Mouse (Mus musculus) thymus, adult 2 months (tissue): ENCODE measurements around the gene Gfi1b. TPM values are rescaled to one million over a fixed set of nuclear protein-coding genes. Genes with fewer than 3 reads are reported as not detected.

Experiments used
- DNase-seq: peaks from one replicate; pipeline ENCODE4 v3.0.0; 2021
- H3K27ac ChIP-seq: fragments of 200-500 bp; 2 replicates; pipeline ENCODE4 v1.5.1; 2012; ENCODE audit warnings: low read length, control low read depth; ENCODE audit not compliant: control insufficient read depth, insufficient read depth
- H3K27me3 ChIP-seq: fragments of 200-500 bp; 2 replicates; pipeline ENCODE4 v1.6.1; 2012; ENCODE audit warnings: mild to moderate bottlenecking, low read length, moderate library complexity, mixed read lengths; ENCODE audit not compliant: control insufficient read depth, insufficient read depth
- H3K36me3 ChIP-seq: fragments of 200-500 bp; 2 replicates; pipeline ENCODE4 v1.6.1; 2012; ENCODE audit warnings: mild to moderate bottlenecking, low read length, moderate library complexity; ENCODE audit not compliant: control insufficient read depth, insufficient read depth
- H3K4me1 ChIP-seq: fragments of 200-500 bp; replicated peaks from 2 replicates; pipeline ENCODE4 v1.6.1; 2012; ENCODE audit warnings: low read length; ENCODE audit not compliant: control insufficient read depth, insufficient read depth
- H3K4me3 ChIP-seq: fragments of 200-500 bp; 2 replicates; pipeline ENCODE4 v1.5.1; 2012; ENCODE audit warnings: mild to moderate bottlenecking, low read length, control low read depth, moderate library complexity; ENCODE audit not compliant: control insufficient read depth, insufficient read depth
- CTCF ChIP-seq: fragments of 200-500 bp; IDR thresholded peaks from 2 replicates; pipeline ENCODE4 v1.5.1; 2012; ENCODE audit warnings: mild to moderate bottlenecking, control low read depth, low read length, moderate library complexity, borderline replicate concordance; ENCODE audit not compliant: control insufficient read depth, poor library complexity, insufficient read depth; ENCODE audit errors: extremely low read depth
- POLR2A ChIP-seq: fragments of 200-500 bp; IDR thresholded peaks from 2 replicates; pipeline ENCODE4 v1.6.1; 2012; ENCODE audit warnings: mild to moderate bottlenecking, low read length, control low read depth, moderate library complexity; ENCODE audit not compliant: control insufficient read depth, poor library complexity, insufficient read depth; ENCODE audit errors: extremely low read depth
- WGBS: fragments of 180-500 bp; shearing (Covaris S2); methylation state at CpG from one replicate; pipeline ENCODE4 v1.1.7; 2018; 5-methylcytosine and 5-hydroxymethylcytosine counted together
- polyA plus RNA-seq: library from polyadenylated mRNA; depleted of rRNA; stranded (reverse); fragments of >200 nt; gene quantifications from 2 replicates; pipeline ENCODE4 v1.2.3, GENCODE M21; 2012; rRNA removed

Gfi1b gene
- 1.8 and 2.0 TPM in 2 replicates for polyA plus RNA-seq

- no peak for DNase-seq
- no peak within 1 kb of the TSS for H3K4me3 ChIP-seq
- no peak within 1 kb of the TSS for H3K27ac ChIP-seq
- WGBS: 4% methylated on average over 16 of the region's 16 CpGs
- H3K27me3 ChIP-seq: no peaks in the 10 kb centered on the region; the same call in 1 of the 2 replicates
- TF ChIP-seq POLR2A (no peak), CTCF (no peak)
- H3K4me1 ChIP-seq: peaks cover 5% of the 10 kb centered on the region; the same call in 1 of the 2 replicates
- H3K36me3 ChIP-seq: no peaks in the 10 kb centered on the region
These were observed at the start of gene Gfi1b for GRCm38 (mm10) chr2:28621664-28622171. Gene Gfi1b (minus strand): TSS chr2:28621982.

- H3K4me3 ChIP-seq: no peak overlapping the region
- no peaks in the 10 kb centered on the region for H3K4me1 ChIP-seq
- no peak overlapping the region for H3K27ac ChIP-seq
- 81% methylated on average over 2 of the region's 2 CpGs for WGBS
- H3K36me3 ChIP-seq: peaks cover 37% of the 10 kb centered on the region
- TF ChIP-seq CTCF (no peak), POLR2A (no peak)
- DNase-seq: no peak
- H3K27me3 ChIP-seq: no peaks in the 10 kb centered on the region
These were observed 49.7 kb upstream of the Gfi1b start for GRCm38 (mm10) chr2:28671438-28671837.

GRCm38 (mm10) chr2:28665818-28666217 is 44.0 kb upstream of the Gfi1b start:
- Histone ChIP-seq H3K36me3 (peaks cover 32% of the 10 kb centered on the region), H3K27me3 (no peaks in the 10 kb centered on the region), H3K4me3 (no peak overlapping the region), H3K4me1 (no peaks in the 10 kb centered on the region), H3K27ac (no peak overlapping the region)
- TF ChIP-seq CTCF: no peak
- no peak for TF ChIP-seq POLR2A
- DNase-seq: no peak
- 78% methylated on average over 3 of the region's 3 CpGs for WGBS

GRCm38 (mm10) chr2:28662891-28663290 is 41.1 kb upstream of the Gfi1b start:
- H3K27ac ChIP-seq: no peak overlapping the region
- H3K36me3 ChIP-seq: peaks cover 24% of the 10 kb centered on the region
- WGBS: 98% methylated on average over 3 of the region's 3 CpGs
- no peaks in the 10 kb centered on the region for H3K4me1 ChIP-seq
- no peak for TF ChIP-seq POLR2A
- no peak for TF ChIP-seq CTCF
- H3K27me3 ChIP-seq: no peaks in the 10 kb centered on the region
- DNase-seq: no peak
- no peak overlapping the region for H3K4me3 ChIP-seq

- no peaks in the 10 kb centered on the region for H3K27me3 ChIP-seq
- H3K4me1 ChIP-seq: no peaks in the 10 kb centered on the region
- H3K36me3 ChIP-seq: peaks cover 3% of the 10 kb centered on the region
- 96% methylated on average over 8 of the region's 8 CpGs for WGBS
- no peak overlapping the region for H3K4me3 ChIP-seq
- no peak for DNase-seq
- no peak overlapping the region for H3K27ac ChIP-seq
- TF ChIP-seq POLR2A: no peak
These were observed 34.4 kb upstream of the Gfi1b start for GRCm38 (mm10) chr2:28656216-28656615.

GRCm38 (mm10) chr2:28654295-28654694 is 32.5 kb upstream of the Gfi1b start:
- 76% methylated on average over 2 of the region's 2 CpGs for WGBS
- TF ChIP-seq POLR2A (no peak), CTCF (0 out of 2 replicates have a peak, but pooled peaks have one; percentile 30)
- DNase-seq: peak; percentile 40
- Histone ChIP-seq H3K36me3 (no peaks in the 10 kb centered on the region; the same call in 1 of the 2 replicates), H3K4me3 (no peak overlapping the region), H3K4me1 (no peaks in the 10 kb centered on the region), H3K27me3 (no peaks in the 10 kb centered on the region), H3K27ac (no peak overlapping the region)

- no peak overlapping the region for H3K27ac ChIP-seq
- no peaks in the 10 kb centered on the region for H3K4me1 ChIP-seq
- DNase-seq: no peak
- no peaks in the 10 kb centered on the region for H3K36me3 ChIP-seq
- no peak overlapping the region for H3K4me3 ChIP-seq
- no peaks in the 10 kb centered on the region for H3K27me3 ChIP-seq
- WGBS: 96% methylated on average over 7 of the region's 7 CpGs
- TF ChIP-seq CTCF (no peak), POLR2A (no peak)
These were observed 31.6 kb upstream of the Gfi1b start for GRCm38 (mm10) chr2:28653351-28653750.
